Mouse (Mus musculus) lung, postnatal 14 days (tissue): ENCODE measurements around the gene Arnt.

Experiments used
- DNase-seq: peaks from one replicate; pipeline ENCODE4 v3.0.0; 2021

Arnt gene

GRCm38 (mm10) chr3:95457758-95458157 is 23.6 kb downstream of the Arnt start:
- DNase-seq: no peak

GRCm38 (mm10) chr3:95459381-95459780 is 25.2 kb downstream of the Arnt start:
- no peak for DNase-seq

GRCm38 (mm10) chr3:95463852-95464251 is 29.7 kb downstream of the Arnt start:
- no peak for DNase-seq

- no peak for DNase-seq
Observed at GRCm38 (mm10) chr3:95478966-95479365, 44.8 kb downstream of the Arnt start.

- DNase-seq: no peak
Observed at GRCm38 (mm10) chr3:95486421-95486820, 52.2 kb downstream of the Arnt start.

GRCm38 (mm10) chr3:95488679-95489078 is 54.5 kb downstream of the Arnt start:
- no peak for DNase-seq

- no peak for DNase-seq
Observed at GRCm38 (mm10) chr3:95490238-95490637, 56.0 kb downstream of the Arnt start.

GRCm38 (mm10) chr3:95494342-95494741 is 60.2 kb downstream of the Arnt start:
- peak; percentile 67 for DNase-seq

- no peak for DNase-seq
Observed at GRCm38 (mm10) chr3:95498229-95498628, 64.0 kb downstream of the Arnt start.

- no peak for DNase-seq
Observed at GRCm38 (mm10) chr3:95499024-95499423, 64.8 kb downstream of the Arnt start, which contains the start of gene Ctsk. TSS of gene Ctsk (plus strand) at chr3:95499256.

- DNase-seq: peak; percentile 25
Observed at GRCm38 (mm10) chr3:95499496-95500140, 65.4 kb downstream of the Arnt start.

- DNase-seq: no peak
Observed at GRCm38 (mm10) chr3:95502312-95502711, 68.1 kb downstream of the Arnt start.

GRCm38 (mm10) chr3:95509348-95509747 is 75.2 kb downstream of the Arnt start:
- no peak for DNase-seq

GRCm38 (mm10) chr3:95511611-95512180 is 77.5 kb downstream of the Arnt start:
- DNase-seq: no peak

GRCm38 (mm10) chr3:95516614-95517041 is 82.4 kb downstream of the Arnt start:
- no peak for DNase-seq

GRCm38 (mm10) chr3:95517493-95517898 is 83.3 kb downstream of the Arnt start:
- peak; percentile 77 for DNase-seq

- DNase-seq: no peak
Observed at GRCm38 (mm10) chr3:95518891-95519290, 84.7 kb downstream of the Arnt start.

GRCm38 (mm10) chr3:95519315-95519714 is 85.1 kb downstream of the Arnt start:
- no peak for DNase-seq

GRCm38 (mm10) chr3:95520100-95520499 is 85.9 kb downstream of the Arnt start:
- no peak for DNase-seq

GRCm38 (mm10) chr3:95521168-95521567 is 87.0 kb downstream of the Arnt start:
- DNase-seq: peak; percentile 22

GRCm38 (mm10) chr3:95523662-95524061 is 89.5 kb downstream of the Arnt start:
- DNase-seq: no peak

- DNase-seq: no peak
Observed at GRCm38 (mm10) chr3:95524673-95525072, 90.5 kb downstream of the Arnt start.

GRCm38 (mm10) chr3:95526111-95526510 is 91.9 kb downstream of the Arnt start:
- no peak for DNase-seq

GRCm38 (mm10) chr3:95526622-95527211 is 92.5 kb downstream of the Arnt start, which contains the start of gene Ctss:
TSS of gene Ctss (plus strand) at chr3:95526786.
- no peak for DNase-seq
